Mouse (Mus musculus): ENCODE results near the gene Ube2j1. TPM values are rescaled to one million over a fixed set of nuclear protein-coding genes. Genes with fewer than 3 reads are reported as not detected.

The Ube2j1 gene
- polyA plus RNA-seq, 1 experiment from 2014 or later, result 43.8 TPM

GRCm38 (mm10) chr4:33010078-33010477 is 21.1 kb upstream of the Ube2j1 start:
- Histone ChIP-seq H3K27ac (ENCODE audit: low read length) (no peak overlapping the region), H3K4me3 (ENCODE audit: low read length) (no peak overlapping the region), H3K4me2 (replicated peaks; ENCODE audit: low read depth, low read length) (no peak overlapping the region), H3K4me1 (ENCODE audit: insufficient read depth, low read length) (no peaks in the 10 kb centered on the region), H3K27me3 (ENCODE audit: insufficient read depth, low read length) (no peaks in the 10 kb centered on the region), H3K9ac (replicated peaks; ENCODE audit: low read length) (no peak overlapping the region), H3K9me3 (ENCODE audit: low read length) (peaks cover 7% of the 10 kb centered on the region; the same call in 1 of the 2 replicates), H3K36me3 (ENCODE audit: insufficient read depth, low read length) (peaks cover 17% of the 10 kb centered on the region; the same call in 1 of the 2 replicates)
- 94% methylated on average over 1 of the region's 1 CpGs for WGBS
- ATAC-seq (ENCODE audit: low FRiP score, low TSS enrichment), result no peak

DNA sequence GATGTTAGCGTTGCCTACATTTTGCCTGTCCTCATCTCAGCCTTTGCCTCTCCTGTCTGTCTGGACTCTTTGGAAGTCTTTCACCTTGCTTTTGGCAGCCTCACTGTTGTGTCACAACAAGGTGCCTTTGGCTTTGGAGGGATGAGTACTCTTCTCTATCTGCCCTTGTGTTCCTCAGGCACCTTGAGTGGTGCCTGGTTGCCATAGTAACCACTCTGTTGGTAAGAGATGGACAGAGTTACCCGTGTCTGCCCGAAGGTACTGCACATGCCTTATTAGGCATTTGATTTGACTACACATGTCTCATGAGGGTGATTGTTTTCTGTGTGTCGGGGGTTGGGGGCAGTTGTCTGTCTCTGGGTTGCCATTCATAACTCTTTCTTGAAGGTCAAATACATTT is 18.7 kb upstream of the Ube2j1 start:
- H3K27me3 ChIP-seq (ENCODE audit: insufficient read depth, low read length), result no peaks in the 10 kb centered on the region

DNA sequence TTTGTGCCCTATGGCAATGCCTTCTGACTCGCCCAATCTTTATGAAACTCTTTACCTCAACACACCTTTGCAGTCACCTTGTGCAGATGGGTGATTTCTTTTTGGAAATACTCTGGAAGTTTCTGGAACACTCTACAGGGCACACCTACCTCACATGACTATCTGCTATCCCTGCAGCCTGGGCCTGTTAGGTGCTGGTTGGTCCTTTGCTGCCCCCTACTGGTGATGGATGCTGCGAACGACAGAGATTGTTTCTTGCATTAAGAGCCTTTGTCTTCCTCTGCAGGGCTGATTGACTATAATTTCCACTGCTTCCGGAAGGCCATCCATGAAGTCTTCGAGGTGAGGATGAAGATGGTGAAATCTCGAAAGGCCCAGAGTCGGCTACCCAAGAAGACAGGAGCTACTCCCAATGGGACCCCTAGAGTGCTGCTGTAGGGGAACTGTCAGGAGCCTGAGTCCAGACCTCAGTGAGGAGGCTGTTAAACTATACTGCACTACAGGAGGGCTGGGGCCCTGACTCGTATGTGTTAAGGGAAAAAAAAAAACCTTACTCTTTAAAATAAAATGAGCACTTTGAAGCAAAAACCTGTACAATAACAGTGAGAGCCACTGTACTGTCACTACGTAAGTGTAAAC is 12.7 kb upstream of the Ube2j1 start:
- Histone ChIP-seq H3K9me3 (ENCODE audit: low read length) (peaks cover 7% of the 10 kb centered on the region; the same call in 1 of the 2 replicates), H3K27ac (ENCODE audit: low read length) (no peak overlapping the region), H3K4me3 (ENCODE audit: low read length) (no peak overlapping the region), H3K9ac (replicated peaks; ENCODE audit: low read length) (no peak overlapping the region), H3K4me2 (replicated peaks; ENCODE audit: low read depth, low read length) (no peak overlapping the region), H3K4me1 (ENCODE audit: insufficient read depth, low read length) (no peaks in the 10 kb centered on the region), H3K27me3 (ENCODE audit: insufficient read depth, low read length) (no peaks in the 10 kb centered on the region), H3K36me3 (ENCODE audit: insufficient read depth, low read length) (peaks cover 11% of the 10 kb centered on the region; the same call in 1 of the 2 replicates)
- 50% methylated on average over 9 of the region's 9 CpGs for WGBS
- peak; percentile 67 for ATAC-seq (ENCODE audit: low FRiP score, low TSS enrichment)

More for the DNA sequence above, 18.7 kb upstream of the Ube2j1 start:
- Histone ChIP-seq H3K27ac (ENCODE audit: low read length) (no peak overlapping the region), H3K9ac (replicated peaks; ENCODE audit: low read length) (no peak overlapping the region), H3K36me3 (ENCODE audit: insufficient read depth, low read length) (peaks cover 17% of the 10 kb centered on the region; the same call in 1 of the 2 replicates), H3K9me3 (ENCODE audit: low read length) (peaks cover 7% of the 10 kb centered on the region; the same call in 1 of the 2 replicates), H3K4me2 (replicated peaks; ENCODE audit: low read depth, low read length) (no peak overlapping the region), H3K4me3 (ENCODE audit: low read length) (no peak overlapping the region), H3K4me1 (ENCODE audit: insufficient read depth, low read length) (no peaks in the 10 kb centered on the region)
- no peak for ATAC-seq (ENCODE audit: low FRiP score, low TSS enrichment)
- 88% methylated on average over 4 of the region's 4 CpGs for WGBS

DNA sequence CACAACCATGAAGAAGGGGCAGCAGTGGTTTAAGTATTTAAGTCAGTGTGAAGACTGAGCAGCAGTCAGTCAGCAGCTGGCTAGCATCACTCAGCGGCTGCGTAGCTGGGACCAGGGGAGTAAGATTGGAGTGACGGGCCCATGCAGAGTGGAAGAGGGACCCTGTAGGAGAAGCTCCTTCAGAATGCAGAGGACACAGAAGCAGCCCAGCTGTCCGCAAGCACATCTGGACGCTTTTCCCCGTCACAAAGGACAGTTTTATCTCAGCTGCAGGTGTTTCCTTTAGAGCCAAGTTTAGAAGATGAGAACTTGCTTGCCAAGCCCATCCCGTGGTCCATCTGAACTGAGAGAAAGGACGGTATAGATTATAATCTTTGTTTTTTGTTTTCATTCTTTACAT is 6.8 kb upstream of the Ube2j1 start:
- H3K27ac ChIP-seq (ENCODE audit: low read length), result no peak overlapping the region
- WGBS, result 62% methylated on average over 8 of the region's 8 CpGs
- no peaks in the 10 kb centered on the region for H3K27me3 ChIP-seq (ENCODE audit: insufficient read depth, low read length)
- no peaks in the 10 kb centered on the region for H3K9me3 ChIP-seq (ENCODE audit: low read length)
- H3K4me2 ChIP-seq (replicated peaks; ENCODE audit: low read depth, low read length), result no peak overlapping the region
- H3K36me3 ChIP-seq (ENCODE audit: insufficient read depth, low read length), result peaks cover 15% of the 10 kb centered on the region; the same call in 1 of the 2 replicates
- H3K9ac ChIP-seq (replicated peaks; ENCODE audit: low read length), result no peak overlapping the region
- H3K4me1 ChIP-seq (ENCODE audit: insufficient read depth, low read length), result no peaks in the 10 kb centered on the region
- no peak overlapping the region for H3K4me3 ChIP-seq (ENCODE audit: low read length)
- no peak for ATAC-seq (ENCODE audit: low FRiP score, low TSS enrichment)

- H3K27me3 ChIP-seq (ENCODE audit: insufficient read depth, low read length), result no peaks in the 10 kb centered on the region
- WGBS, result 92% methylated on average over 7 of the region's 7 CpGs
- H3K9me3 ChIP-seq (ENCODE audit: low read length), result no peaks in the 10 kb centered on the region
- H3K4me1 ChIP-seq (ENCODE audit: insufficient read depth, low read length), result peaks cover 23% of the 10 kb centered on the region
- no peak overlapping the region for H3K27ac ChIP-seq (ENCODE audit: low read length)
- no peak overlapping the region for H3K4me2 ChIP-seq (replicated peaks; ENCODE audit: low read depth, low read length)
- no peak overlapping the region for H3K4me3 ChIP-seq (ENCODE audit: low read length)
- peaks cover 10% of the 10 kb centered on the region; the same call in 1 of the 2 replicates for H3K36me3 ChIP-seq (ENCODE audit: insufficient read depth, low read length)
- no peak for ATAC-seq (ENCODE audit: low FRiP score, low TSS enrichment)
- H3K9ac ChIP-seq (replicated peaks; ENCODE audit: low read length), result no peak overlapping the region
Observed at GRCm38 (mm10) chr4:33029104-33029503, 2.1 kb upstream of the Ube2j1 start.

DNA sequence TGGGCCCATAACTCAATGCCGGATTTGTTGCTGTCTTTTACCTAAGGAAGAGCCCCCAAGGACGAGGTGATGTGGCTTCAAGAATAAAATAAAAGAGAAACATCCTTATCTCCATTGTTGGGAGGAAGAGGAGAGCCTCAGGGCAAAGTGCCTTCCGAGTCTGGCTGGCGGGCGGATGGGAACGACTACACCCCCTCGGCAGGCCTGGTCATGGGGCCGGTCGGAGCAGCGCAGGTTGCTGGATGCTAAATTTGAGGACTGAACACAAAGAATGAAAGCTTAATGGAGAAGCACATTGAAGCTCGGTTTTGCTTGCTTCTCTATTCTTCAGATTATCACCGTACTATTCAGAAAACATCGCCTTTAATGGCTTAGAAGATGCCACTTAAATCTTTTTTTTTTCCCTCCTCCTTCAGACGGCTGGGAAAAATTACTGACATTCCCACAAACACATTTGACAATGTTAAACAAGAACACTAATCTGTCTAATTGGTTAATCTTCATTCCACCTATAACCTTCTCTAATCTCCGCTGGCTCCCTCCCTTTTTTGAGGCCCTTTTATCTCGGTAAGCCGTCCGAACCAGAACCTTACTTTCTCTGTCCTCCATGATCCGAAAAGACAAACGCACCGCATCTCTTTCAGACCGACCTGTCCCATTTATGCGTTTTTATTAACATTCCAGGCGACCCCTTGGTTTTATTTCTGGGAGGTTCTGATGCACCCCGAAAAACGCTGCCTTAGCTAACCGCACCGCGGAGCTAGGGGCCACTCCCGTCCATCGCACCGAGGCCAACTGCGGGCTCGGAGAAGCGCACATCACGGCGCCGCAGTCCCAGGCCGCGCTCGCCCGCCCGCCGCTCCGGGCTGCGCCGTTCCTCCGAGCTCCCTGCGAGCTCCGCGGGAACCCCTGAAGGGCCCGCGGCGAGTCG is 687 bp upstream of the Ube2j1 start:
- 1% methylated on average over 48 of the region's 55 CpGs for whole genome bisulfite sequencing
- H3K27me3 ChIP-seq (ENCODE audit: insufficient read depth, low read length), result no peaks in the 10 kb centered on the region
- peak overlapping the region; percentile 91 for H3K27ac ChIP-seq (ENCODE audit: low read length)
- H3K4me2 ChIP-seq (replicated peaks; ENCODE audit: low read depth, low read length), result peak overlapping the region; percentile 67
- H3K4me3 ChIP-seq (ENCODE audit: low read length), result peak overlapping the region; percentile 83
- H3K9ac ChIP-seq (replicated peaks; ENCODE audit: low read length), result peak overlapping the region; percentile 95
- H3K9me3 ChIP-seq (ENCODE audit: low read length), result peaks cover 4% of the 10 kb centered on the region
- peak; percentile 82 for ATAC-seq (ENCODE audit: low FRiP score, low TSS enrichment)
- peaks cover 14% of the 10 kb centered on the region for H3K36me3 ChIP-seq (ENCODE audit: insufficient read depth, low read length)
- H3K4me1 ChIP-seq (ENCODE audit: insufficient read depth, low read length), result peaks cover 23% of the 10 kb centered on the region

DNA sequence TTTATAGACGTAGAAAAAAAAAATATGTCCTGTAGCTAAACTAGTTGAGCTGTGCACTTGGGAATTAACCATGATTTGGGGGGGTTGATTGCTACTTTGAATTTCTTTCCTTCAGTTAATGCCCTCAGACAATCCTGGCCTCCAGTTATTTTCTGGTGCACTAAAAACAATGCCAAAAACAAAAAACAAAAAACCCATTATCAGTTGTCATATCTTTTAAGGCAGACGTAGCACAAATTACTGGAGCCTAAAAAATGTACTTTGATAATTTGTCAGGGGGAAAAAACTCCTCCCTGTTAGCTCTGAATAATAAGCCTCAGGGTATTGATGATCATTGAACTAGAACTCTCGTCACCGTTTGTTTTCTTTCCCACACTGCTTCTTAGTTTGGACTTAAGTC is 829 bp downstream of the Ube2j1 start:
- Histone ChIP-seq H3K4me1 (ENCODE audit: insufficient read depth, low read length) (peaks cover 23% of the 10 kb centered on the region), H3K27ac (ENCODE audit: low read length) (no peak overlapping the region), H3K4me2 (replicated peaks; ENCODE audit: low read depth, low read length) (peak overlapping the region; percentile 67), H3K9ac (replicated peaks; ENCODE audit: low read length) (peak overlapping the region; percentile 95), H3K27me3 (ENCODE audit: insufficient read depth, low read length) (no peaks in the 10 kb centered on the region), H3K36me3 (ENCODE audit: insufficient read depth, low read length) (peaks cover 16% of the 10 kb centered on the region), H3K9me3 (ENCODE audit: low read length) (peaks cover 4% of the 10 kb centered on the region), H3K4me3 (ENCODE audit: low read length) (peak overlapping the region; percentile 83)
- WGBS, result 9% methylated on average over 4 of the region's 4 CpGs
- no peak for ATAC-seq (ENCODE audit: low FRiP score, low TSS enrichment)

DNA sequence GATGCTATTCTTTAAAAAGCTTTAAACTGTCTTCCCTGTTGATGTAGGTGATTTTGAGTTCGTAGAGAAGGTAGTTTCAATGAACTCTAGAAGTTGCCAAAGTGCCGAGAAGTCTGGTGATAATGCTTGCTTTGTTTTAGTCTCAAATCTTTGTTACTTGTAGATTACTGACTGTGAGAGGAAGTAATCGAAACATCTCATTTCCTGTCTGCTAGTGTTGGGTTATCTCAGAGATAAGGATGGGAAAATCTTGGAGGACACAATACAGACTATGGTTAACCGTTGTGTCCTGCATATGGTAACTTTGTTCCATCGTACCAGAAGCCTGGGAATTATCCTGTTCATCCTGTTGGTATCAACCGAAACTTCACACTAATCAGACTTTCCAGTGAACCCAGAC is 2.3 kb downstream of the Ube2j1 start:
- Histone ChIP-seq H3K4me2 (replicated peaks; ENCODE audit: low read depth, low read length) (no peak overlapping the region), H3K9ac (replicated peaks; ENCODE audit: low read length) (no peak overlapping the region), H3K27me3 (ENCODE audit: insufficient read depth, low read length) (no peaks in the 10 kb centered on the region), H3K4me3 (ENCODE audit: low read length) (no peak overlapping the region), H3K9me3 (ENCODE audit: low read length) (peaks cover 4% of the 10 kb centered on the region), H3K27ac (ENCODE audit: low read length) (no peak overlapping the region), H3K4me1 (ENCODE audit: insufficient read depth, low read length) (peaks cover 23% of the 10 kb centered on the region), H3K36me3 (ENCODE audit: insufficient read depth, low read length) (peaks cover 10% of the 10 kb centered on the region)
- ATAC-seq (ENCODE audit: low FRiP score, low TSS enrichment), result no peak
- WGBS, result 74% methylated on average over 6 of the region's 6 CpGs

GRCm38 (mm10) chr4:33039826-33040225 is 8.6 kb downstream of the Ube2j1 start:
- Histone ChIP-seq H3K4me3 (ENCODE audit: low read length) (no peak overlapping the region), H3K9me3 (ENCODE audit: low read length) (peaks cover 4% of the 10 kb centered on the region), H3K36me3 (ENCODE audit: insufficient read depth, low read length) (peaks cover 40% of the 10 kb centered on the region), H3K27ac (ENCODE audit: low read length) (no peak overlapping the region), H3K4me1 (ENCODE audit: insufficient read depth, low read length) (no peaks in the 10 kb centered on the region), H3K9ac (replicated peaks; ENCODE audit: low read length) (no peak overlapping the region), H3K4me2 (replicated peaks; ENCODE audit: low read depth, low read length) (no peak overlapping the region), H3K27me3 (ENCODE audit: insufficient read depth, low read length) (no peaks in the 10 kb centered on the region)
- WGBS, result 49% methylated on average over 4 of the region's 4 CpGs
- no peak for ATAC-seq (ENCODE audit: low FRiP score, low TSS enrichment)

All from kidney, embryonic 16.5 days (tissue).